Mouse (Mus musculus): ENCODE measurements around the gene Nfat5.

Nfat5 gene

GRCm38 (mm10) chr8:107292928-107293601 is at the start of gene Nfat5:
Gene Nfat5, plus strand, starts transcription at chr8:107293470.
- DNase-seq (ENCODE audit: low spot score): peak; percentile 99

- DNase-seq (ENCODE audit: low spot score): peak; percentile 44
Observed at GRCm38 (mm10) chr8:107244218-107244617, 49.1 kb upstream of the Nfat5 start.

GRCm38 (mm10) chr8:107248456-107248855 is 44.8 kb upstream of the Nfat5 start:
- peak; percentile 26 for DNase-seq (ENCODE audit: low spot score)

GRCm38 (mm10) chr8:107251481-107252104 is 41.7 kb upstream of the Nfat5 start:
- no peak for DNase-seq (ENCODE audit: low spot score)

GRCm38 (mm10) chr8:107253121-107253520 is 40.1 kb upstream of the Nfat5 start:
- no peak for DNase-seq (ENCODE audit: low spot score)

GRCm38 (mm10) chr8:107254403-107254802 is 38.9 kb upstream of the Nfat5 start:
- peak; percentile 36 for DNase-seq (ENCODE audit: low spot score)

- peak; percentile 43 for DNase-seq (ENCODE audit: low spot score)
Observed at GRCm38 (mm10) chr8:107254951-107255457, 38.3 kb upstream of the Nfat5 start.

GRCm38 (mm10) chr8:107257223-107257622 is 36.0 kb upstream of the Nfat5 start:
- DNase-seq (ENCODE audit: low spot score): no peak

- DNase-seq (ENCODE audit: low spot score): no peak
Observed at GRCm38 (mm10) chr8:107260120-107260519, 33.1 kb upstream of the Nfat5 start.

- no peak for DNase-seq (ENCODE audit: low spot score)
Observed at GRCm38 (mm10) chr8:107261172-107261571, 32.1 kb upstream of the Nfat5 start.

GRCm38 (mm10) chr8:107262046-107262705 is 31.1 kb upstream of the Nfat5 start:
- no peak for DNase-seq (ENCODE audit: low spot score)

- no peak for DNase-seq (ENCODE audit: low spot score)
Observed at GRCm38 (mm10) chr8:107265811-107266210, 27.5 kb upstream of the Nfat5 start.

GRCm38 (mm10) chr8:107268501-107268900 is 24.8 kb upstream of the Nfat5 start:
- DNase-seq (ENCODE audit: low spot score): no peak

- no peak for DNase-seq (ENCODE audit: low spot score)
Observed at GRCm38 (mm10) chr8:107269191-107269590, 24.1 kb upstream of the Nfat5 start.

GRCm38 (mm10) chr8:107269617-107270139 is 23.6 kb upstream of the Nfat5 start:
- DNase-seq (ENCODE audit: low spot score): no peak

GRCm38 (mm10) chr8:107270287-107270686 is 23.0 kb upstream of the Nfat5 start:
- DNase-seq (ENCODE audit: low spot score): no peak

GRCm38 (mm10) chr8:107270751-107271150 is 22.5 kb upstream of the Nfat5 start:
- DNase-seq (ENCODE audit: low spot score): no peak

- DNase-seq (ENCODE audit: low spot score): no peak
Observed at GRCm38 (mm10) chr8:107277323-107277883, 15.9 kb upstream of the Nfat5 start.

GRCm38 (mm10) chr8:107278571-107278970 is 14.7 kb upstream of the Nfat5 start:
- DNase-seq (ENCODE audit: low spot score): no peak

- no peak for DNase-seq (ENCODE audit: low spot score)
Observed at GRCm38 (mm10) chr8:107286686-107287085, 6.6 kb upstream of the Nfat5 start.

- DNase-seq (ENCODE audit: low spot score): no peak
Observed at GRCm38 (mm10) chr8:107287522-107287921, 5.7 kb upstream of the Nfat5 start.

GRCm38 (mm10) chr8:107291171-107291601 is 2.1 kb upstream of the Nfat5 start:
- DNase-seq (ENCODE audit: low spot score): no peak
